Mouse (Mus musculus) megakaryocyte-erythroid progenitor cell, adult 5 weeks (primary cell): Measurements from ENCODE around the gene Plin5. TPM values are rescaled to one million over a fixed set of nuclear protein-coding genes. Genes with fewer than 3 reads are reported as not detected.

Source experiments
- polyA plus RNA-seq: library from polyadenylated mRNA; stranded (reverse); fragments of >175 nt; gene quantifications from 2 replicates; pipeline ENCODE4 v1.2.3, GENCODE M21; 2012

Plin5 gene
- not detected in 2 replicates for polyA plus RNA-seq

GRCm38 (mm10) chr17:56117251-56117710 lies at the start of gene Plin5:
TSS of gene Plin5 (minus strand) at chr17:56117596.

GRCm38 (mm10) chr17:56162231-56162774 lies 44.9 kb upstream of the Plin5 start, which contains the start of gene Tnfaip8l1:
TSS of gene Tnfaip8l1 (plus strand) at chr17:56162477.

GRCm38 (mm10) chr17:56139858-56140595 lies 22.6 kb upstream of the Plin5 start, which contains the start of gene Sema6b:
TSS of gene Sema6b (minus strand) at chr17:56140343.

GRCm38 (mm10) chr17:56121826-56122225 lies 4.4 kb upstream of the Plin5 start, which contains the start of gene Lrg1:
TSS of gene Lrg1 (minus strand) at chr17:56122001.

GRCm38 (mm10) chr17:56109219-56110051 lies 8.0 kb downstream of the Plin5 start, which contains the start of gene Plin4:
TSS of gene Plin4 (minus strand) at chr17:56109803.

GRCm38 (mm10) chr17:56078880-56079795 lies 38.3 kb downstream of the Plin5 start, which contains the start of gene Hdgfl2:
TSS of gene Hdgfl2 (plus strand) at chr17:56079634.

GRCm38 (mm10) chr17:56074827-56075208 lies 42.6 kb downstream of the Plin5 start, which contains the start of gene Ubxn6:
TSS of gene Ubxn6 (minus strand) at chr17:56075028.

Other genes starting within 250 kb of the Plin5 start
- 0.62 and 0.73 TPM in 2 replicates for gene Zfp119a, start 238.7 kb downstream of the Plin5 start, polyA plus RNA-seq
- 2.9 and 3.5 TPM in 2 replicates for gene Zfp959, start 225.5 kb downstream of the Plin5 start, polyA plus RNA-seq
- gene Zfp119b, start 168.1 kb downstream of the Plin5 start, polyA plus RNA-seq, result 0.31 and 0.32 TPM in 2 replicates
- gene Ebi3, start 165.0 kb downstream of the Plin5 start, polyA plus RNA-seq, result 52.3 and 76.6 TPM in 2 replicates
- gene Yju2, start 158.5 kb downstream of the Plin5 start, polyA plus RNA-seq, result 33.2 and 44.4 TPM in 2 replicates
- 2.6 and 6.5 TPM in 2 replicates for gene Shd, start 147.1 kb downstream of the Plin5 start, polyA plus RNA-seq
- 0.13 TPM in 1 of 2 replicates, not detected in the other for gene Fsd1, start 131.1 kb downstream of the Plin5 start, polyA plus RNA-seq
- 0.18 and 0.47 TPM in 2 replicates for gene Stap2, start 112.0 kb downstream of the Plin5 start, polyA plus RNA-seq
- gene Mpnd, start 111.9 kb downstream of the Plin5 start, polyA plus RNA-seq, result 73.3 and 76.8 TPM in 2 replicates
- 88.5 and 88.9 TPM in 2 replicates for gene Sh3gl1, start 81.0 kb downstream of the Plin5 start, polyA plus RNA-seq
- 52.5 and 116 TPM in 2 replicates for gene Chaf1a, start 77.2 kb downstream of the Plin5 start, polyA plus RNA-seq
- 44.5 and 52.3 TPM in 2 replicates for gene Ubxn6, start 42.6 kb downstream of the Plin5 start, polyA plus RNA-seq
- 200 and 292 TPM in 2 replicates for gene Hdgfl2, start 38.0 kb downstream of the Plin5 start, polyA plus RNA-seq
- 0.02 TPM in 1 of 2 replicates, not detected in the other for gene Plin4, start 7.8 kb downstream of the Plin5 start, polyA plus RNA-seq
- 42.7 and 91.2 TPM in 2 replicates for gene Lrg1, start 4.4 kb upstream of the Plin5 start, polyA plus RNA-seq
- 14.5 and 22.4 TPM in 2 replicates for gene Sema6b, start 22.7 kb upstream of the Plin5 start, polyA plus RNA-seq
- 0.96 and 1.1 TPM in 2 replicates for gene Tnfaip8l1, start 44.9 kb upstream of the Plin5 start, polyA plus RNA-seq
- 46.7 and 52.3 TPM in 2 replicates for gene Mydgf, start 66.3 kb upstream of the Plin5 start, polyA plus RNA-seq
- 87.7 and 105 TPM in 2 replicates for gene Dpp9, start 101.3 kb upstream of the Plin5 start, polyA plus RNA-seq
- gene Fem1a, start 139.2 kb upstream of the Plin5 start, polyA plus RNA-seq, result 13.8 and 16.5 TPM in 2 replicates
- gene Ticam1, start 159.2 kb upstream of the Plin5 start, polyA plus RNA-seq, result 12.2 and 16.1 TPM in 2 replicates
- gene Plin3, start 175.3 kb upstream of the Plin5 start, polyA plus RNA-seq, result 17.2 and 24.5 TPM in 2 replicates
- not detected in 2 replicates for gene Arrdc5, start 182.7 kb upstream of the Plin5 start, polyA plus RNA-seq
- 107 and 124 TPM in 2 replicates for gene Uhrf1, start 185.7 kb upstream of the Plin5 start, polyA plus RNA-seq
- gene Kdm4b, start 208.5 kb upstream of the Plin5 start, polyA plus RNA-seq, result 21.9 and 26.4 TPM in 2 replicates